Mouse (Mus musculus): ENCODE data around the gene Tmem127. TPM values are rescaled to one million over a fixed set of nuclear protein-coding genes. Genes with fewer than 3 reads are reported as not detected.
"Not testable (repeated sequence)": the region's sequence is repeated elsewhere in the genome, so short reads cannot be mapped to it uniquely, and the experiment has no call there.

Gene Tmem127
- 43.7 and 45.4 TPM in 2 replicates for polyA plus RNA-seq (2015; fragmentation: Nextera tagmentation; extraction: Ambion mirVana)

GRCm38 (mm10) chr2:127247592-127248333, at the start of gene Tmem127, which contains the start of gene Ciao1:
Gene Tmem127, plus strand, starts transcription at chr2:127247908.
Gene Ciao1, minus strand, starts transcription at chr2:127247816.
- H3K9me3 ChIP-seq: no peaks in the 10 kb centered on the region
- H3K36me3 ChIP-seq: peaks cover 41% of the 10 kb centered on the region
- H3K27me3 ChIP-seq: no peaks in the 10 kb centered on the region
- H3K9ac ChIP-seq: peak within 1 kb of the TSS; percentile 86
- under 1% methylated on average over 53 of the region's 53 CpGs for WGBS
- peak within 1 kb of the TSS; percentile 96 for H3K4me2 ChIP-seq
- peak; percentile 98 for ATAC-seq (ENCODE audit: low read depth)
- peak within 1 kb of the TSS; percentile 69 for H3K4me3 ChIP-seq
- H3K4me1 ChIP-seq (replicated peaks): peaks cover 44% of the 10 kb centered on the region
- H3K27ac ChIP-seq (replicated peaks): peak within 1 kb of the TSS; percentile 83

- Histone ChIP-seq H3K27ac (replicated peaks) (no peak overlapping the region), H3K9me3 (no peaks in the 10 kb centered on the region), H3K4me2 (no peak overlapping the region), H3K9ac (no peak overlapping the region), H3K4me1 (replicated peaks) (peaks cover 14% of the 10 kb centered on the region), H3K4me3 (no peak overlapping the region), H3K27me3 (no peaks in the 10 kb centered on the region), H3K36me3 (peaks cover 29% of the 10 kb centered on the region)
- 32% methylated on average over 3 of the region's 3 CpGs for WGBS
- no peak for ATAC-seq (ENCODE audit: low read depth)
Observed at GRCm38 (mm10) chr2:127204932-127205331, 42.8 kb upstream of the Tmem127 start.

GRCm38 (mm10) chr2:127205936-127206335, 41.8 kb upstream of the Tmem127 start:
- Histone ChIP-seq H3K4me1 (replicated peaks) (peaks cover 15% of the 10 kb centered on the region), H3K36me3 (peaks cover 30% of the 10 kb centered on the region)
- H3K9me3 ChIP-seq; H3K27ac ChIP-seq (replicated peaks); H3K9ac ChIP-seq; H3K4me2 ChIP-seq; H3K27me3 ChIP-seq; ATAC-seq (ENCODE audit: low read depth); H3K4me3 ChIP-seq: not testable (repeated sequence)
- WGBS: 90% methylated on average over 4 of the region's 4 CpGs

- H3K4me2 ChIP-seq: no peak overlapping the region
- H3K27ac ChIP-seq (replicated peaks): no peak overlapping the region
- peaks cover 15% of the 10 kb centered on the region for H3K4me1 ChIP-seq (replicated peaks)
- ATAC-seq (ENCODE audit: low read depth): no peak
- 92% methylated on average over 2 of the region's 2 CpGs for WGBS
- no peak overlapping the region for H3K4me3 ChIP-seq
- peaks cover 33% of the 10 kb centered on the region for H3K36me3 ChIP-seq
- no peaks in the 10 kb centered on the region for H3K9me3 ChIP-seq
- no peaks in the 10 kb centered on the region for H3K27me3 ChIP-seq
- no peak overlapping the region for H3K9ac ChIP-seq
Observed at GRCm38 (mm10) chr2:127206916-127207315, 40.8 kb upstream of the Tmem127 start.

GRCm38 (mm10) chr2:127207547-127208451, 39.9 kb upstream of the Tmem127 start, which contains the start of the genes 1810024B03Rik and Snrnp200:
Gene 1810024B03Rik, minus strand, starts transcription at chr2:127208280.
Gene Snrnp200, plus strand, starts transcription at chr2:127208386.
- Histone ChIP-seq H3K4me2 (peak within 1 kb of the TSS; percentile 88), H3K27ac (replicated peaks) (peak within 1 kb of the TSS; percentile 77), H3K36me3 (peaks cover 33% of the 10 kb centered on the region), H3K4me3 (peak within 1 kb of the TSS; percentile 82), H3K9ac (peak within 1 kb of the TSS; percentile 81), H3K4me1 (replicated peaks) (peaks cover 15% of the 10 kb centered on the region), H3K9me3 (no peaks in the 10 kb centered on the region), H3K27me3 (no peaks in the 10 kb centered on the region)
- ATAC-seq (ENCODE audit: low read depth): peak; percentile 99
- 12% methylated on average over 36 of the region's 36 CpGs for WGBS

GRCm38 (mm10) chr2:127208452-127208769, 39.3 kb upstream of the Tmem127 start:
- WGBS: 1% methylated on average over 17 of the region's 17 CpGs
- ATAC-seq (ENCODE audit: low read depth): no peak; the same call in 1 of the 2 replicates
- H3K9me3 ChIP-seq: no peaks in the 10 kb centered on the region
- H3K4me1 ChIP-seq (replicated peaks): peaks cover 15% of the 10 kb centered on the region
- H3K9ac ChIP-seq: peak overlapping the region; percentile 81
- H3K27me3 ChIP-seq: no peaks in the 10 kb centered on the region
- peaks cover 36% of the 10 kb centered on the region for H3K36me3 ChIP-seq
- H3K4me2 ChIP-seq: peak overlapping the region; percentile 88
- peak overlapping the region; percentile 77 for H3K27ac ChIP-seq (replicated peaks)
- peak overlapping the region; percentile 82 for H3K4me3 ChIP-seq

GRCm38 (mm10) chr2:127210701-127211100, 37.0 kb upstream of the Tmem127 start:
- Histone ChIP-seq H3K4me3 (no peak overlapping the region), H3K27me3 (no peaks in the 10 kb centered on the region), H3K36me3 (peaks cover 57% of the 10 kb centered on the region), H3K27ac (replicated peaks) (no peak overlapping the region), H3K9ac (no peak overlapping the region), H3K4me1 (replicated peaks) (peaks cover 15% of the 10 kb centered on the region), H3K4me2 (no peak overlapping the region), H3K9me3 (no peaks in the 10 kb centered on the region)
- WGBS: 96% methylated on average over 11 of the region's 11 CpGs
- no peak for ATAC-seq (ENCODE audit: low read depth)

- 95% methylated on average over 5 of the region's 5 CpGs for WGBS
- H3K4me1 ChIP-seq (replicated peaks): no peaks in the 10 kb centered on the region
- no peak for ATAC-seq (ENCODE audit: low read depth)
Observed at GRCm38 (mm10) chr2:127217746-127218145, 30.0 kb upstream of the Tmem127 start.

GRCm38 (mm10) chr2:127225261-127225660, 22.4 kb upstream of the Tmem127 start:
- H3K4me2 ChIP-seq: no peak overlapping the region
- H3K4me3 ChIP-seq: no peak overlapping the region
- H3K9ac ChIP-seq: no peak overlapping the region
- no peaks in the 10 kb centered on the region for H3K4me1 ChIP-seq (replicated peaks)
- H3K27ac ChIP-seq (replicated peaks): no peak overlapping the region
- H3K9me3 ChIP-seq: peaks cover 7% of the 10 kb centered on the region; the same call in 1 of the 2 replicates
- ATAC-seq (ENCODE audit: low read depth): no peak
- H3K36me3 ChIP-seq: peaks cover 95% of the 10 kb centered on the region
- H3K27me3 ChIP-seq: no peaks in the 10 kb centered on the region
- 98% methylated on average over 3 of the region's 3 CpGs for WGBS

More at GRCm38 (mm10) chr2:127217746-127218145, 30.0 kb upstream of the Tmem127 start:
- Histone ChIP-seq H3K27ac (replicated peaks) (no peak overlapping the region), H3K9ac (no peak overlapping the region), H3K27me3 (no peaks in the 10 kb centered on the region), H3K9me3 (no peaks in the 10 kb centered on the region), H3K4me2 (no peak overlapping the region), H3K4me3 (no peak overlapping the region), H3K36me3 (peaks cover 98% of the 10 kb centered on the region)

- no peak overlapping the region for H3K4me2 ChIP-seq
- ATAC-seq (ENCODE audit: low read depth): no peak
- no peaks in the 10 kb centered on the region for H3K9me3 ChIP-seq
- no peaks in the 10 kb centered on the region for H3K4me1 ChIP-seq (replicated peaks)
- peaks cover 96% of the 10 kb centered on the region for H3K36me3 ChIP-seq
- H3K4me3 ChIP-seq: no peak overlapping the region
- 94% methylated on average over 11 of the region's 11 CpGs for WGBS
- H3K9ac ChIP-seq: no peak overlapping the region
- H3K27me3 ChIP-seq: no peaks in the 10 kb centered on the region
- H3K27ac ChIP-seq (replicated peaks): no peak overlapping the region
Observed at GRCm38 (mm10) chr2:127237897-127238610, 9.7 kb upstream of the Tmem127 start.

GRCm38 (mm10) chr2:127240065-127240464, 7.6 kb upstream of the Tmem127 start:
- Histone ChIP-seq H3K27me3 (no peaks in the 10 kb centered on the region), H3K4me1 (replicated peaks) (no peaks in the 10 kb centered on the region), H3K9ac (no peak overlapping the region), H3K36me3 (peaks cover 93% of the 10 kb centered on the region), H3K9me3 (no peaks in the 10 kb centered on the region), H3K4me2 (no peak overlapping the region), H3K4me3 (no peak overlapping the region), H3K27ac (replicated peaks) (no peak overlapping the region)
- ATAC-seq (ENCODE audit: low read depth): no peak
- WGBS: 100% methylated on average over 2 of the region's 2 CpGs

All from neural tube, embryonic 13.5 days (tissue).